Mouse (Mus musculus): ENCODE data around the gene Gm30737.
"Not testable (repeated sequence)": the region's sequence is repeated elsewhere in the genome, so short reads cannot be mapped to it uniquely, and the experiment has no call there.

The Gm30737 gene

DNA sequence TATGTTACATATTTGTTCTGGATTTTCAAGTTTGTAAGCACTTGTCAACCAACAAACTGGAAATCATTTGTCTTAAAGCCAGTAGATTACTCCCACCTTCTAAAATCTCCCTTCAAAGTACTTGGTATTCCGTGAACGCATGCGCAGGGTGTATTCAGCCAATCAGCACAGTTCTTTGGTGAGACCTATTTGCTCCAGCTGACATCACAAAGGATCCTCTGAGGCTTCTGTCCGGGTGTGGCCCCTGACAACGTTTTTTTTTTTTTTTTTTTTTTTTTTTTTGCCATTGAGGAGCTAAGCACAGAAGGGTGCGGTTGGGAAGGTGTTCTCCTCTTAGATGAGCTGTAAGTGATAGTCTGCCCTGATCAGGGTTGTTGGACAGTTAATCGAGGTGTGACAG is at the start of gene Gm30737:
TSS of gene Gm30737 (plus strand) at position 301 of the 400 bp plus-strand sequence.
- not testable (repeated sequence) for DNase-seq (ENCODE audit: low spot score)

Measured in c-Kit-positive CD71-positive TER-119-positive erythroid progenitor cells, embryonic 14.5 days (primary cell).